In the genomic region with DNA sequence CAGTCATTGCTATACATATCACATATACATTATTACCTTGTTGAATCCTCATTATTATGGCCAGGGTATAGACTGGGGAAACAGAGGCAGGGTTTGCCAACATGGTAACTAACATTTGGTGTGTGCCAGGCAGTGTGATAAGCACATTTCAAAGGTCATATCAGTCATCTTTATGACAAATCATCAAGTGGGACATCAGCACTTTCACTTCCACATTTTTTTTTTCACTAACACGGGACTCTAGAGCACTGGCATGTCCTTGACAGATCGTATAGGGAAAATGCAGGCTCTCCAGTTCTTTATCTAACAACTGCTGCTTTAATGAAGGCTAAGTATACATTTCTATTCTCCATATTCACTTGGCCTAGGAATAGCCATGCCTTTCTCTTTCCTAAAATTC, we compare ENCODE assay signal across 15 mouse cellular contexts. TPM values are rescaled to one million over a fixed set of nuclear protein-coding genes. Genes with fewer than 3 reads are reported as not detected.
"Had no signal": no experiment of that assay in that cellular context is flagged by ENCODE, and none has a peak within 500 bp of the region (broad histone marks: within the 10 kb centered on the region; RNA-seq: fewer than 3 reads in every experiment).

No protein-coding gene starts in this region.

- H3K9ac ChIP-seq: limb, embryonic 15.5 days; liver, embryonic 14.5 days; midbrain, embryonic 12.5 days; neural tube, embryonic 12.5 days had no signal

- H3K27ac ChIP-seq: limb, embryonic 15.5 days; liver, embryonic 14.5 days; midbrain, embryonic 12.5 days; neural tube, embryonic 12.5 days; stomach, postnatal 0 days had no signal

- DNase-seq: kidney, adult 18-20 months; kidney, postnatal 10 days; kidney, postnatal 4 days; lung, adult 2 months; lung, postnatal 36 days; spleen, adult 18-20 months had no signal

- H3K27me3 ChIP-seq: limb, embryonic 15.5 days; midbrain, embryonic 12.5 days; neural tube, embryonic 12.5 days had no signal

- H3K4me1 ChIP-seq: limb, embryonic 15.5 days; neural tube, embryonic 12.5 days had no signal

- ATAC-seq: inflammation-experienced regulatory T-cells, adult 6 months; lung, postnatal 0 days had no signal

- H3K4me2 ChIP-seq: limb, embryonic 15.5 days; midbrain, embryonic 12.5 days; neural tube, embryonic 12.5 days had no signal

- H3K4me3 ChIP-seq: layer of hippocampus, adult 2 months; limb, embryonic 15.5 days; midbrain, embryonic 12.5 days; neural tube, embryonic 12.5 days had no signal

- H3K36me3 ChIP-seq: limb, embryonic 15.5 days; midbrain, embryonic 12.5 days; neural tube, embryonic 12.5 days had no signal

- H3K9me3 ChIP-seq: limb, embryonic 15.5 days; midbrain, embryonic 12.5 days; neural tube, embryonic 12.5 days had no signal

RNA-seq across cellular contexts. Expression of a gene that starts 25.1 kb away (rescaled TPM):
- total RNA-seq: megakaryocyte-erythroid progenitor cell, adult 5-6 weeks had no signal
